Mouse (Mus musculus) CH12.LX (cell line): ENCODE measurements around the gene Lmod3. TPM values are rescaled to one million over a fixed set of nuclear protein-coding genes. Genes with fewer than 3 reads are reported as not detected.
A peak's percentile ranks its signal among the peaks of the same experiment; 100 is the strongest.
"Not testable (repeated sequence)": the region's sequence is repeated elsewhere in the genome, so short reads cannot be mapped to it uniquely, and the experiment has no call there.

Source experiments
- DNase-seq: peaks from one replicate; pipeline ENCODE4 v3.0.0-alpha.2; 2013; ENCODE audit errors: extremely low read depth
- H3K27ac ChIP-seq: 2 replicates; pipeline ENCODE4 v1.5.1; 2012; ENCODE audit warnings: low read depth, mild to moderate bottlenecking, control low read depth, moderate library complexity; ENCODE audit not compliant: insufficient read depth
- H3K27me3 ChIP-seq: replicated peaks from 2 replicates; pipeline ENCODE3; 2012; ENCODE audit warnings: inconsistent platforms
- H3K36me3 ChIP-seq, 2 experiments: replicated peaks in 1 of 2; 2 replicates each; pipeline versions ENCODE3 to v1.6.1; 2012; ENCODE audit warnings: inconsistent platforms in 1 of 2, low read length in 1 of 2, mild to moderate bottlenecking in 1 of 2, mixed read lengths in 1 of 2, moderate library complexity in 1 of 2; ENCODE audit not compliant: control insufficient read depth in 1 of 2, insufficient read depth in 1 of 2
- H3K4me1 ChIP-seq, 2 experiments: 2 replicates each; pipeline ENCODE4 v1.6.1; 2012; ENCODE audit warnings: inconsistent platforms in 1 of 2, moderate library complexity in 1 of 2; ENCODE audit not compliant: insufficient read depth in 2 of 2, control insufficient read depth in 1 of 2
- H3K4me2 ChIP-seq: 2 replicates; pipeline ENCODE4 v1.6.1; 2012; ENCODE audit warnings: low read depth, mild to moderate bottlenecking, control low read depth; ENCODE audit not compliant: poor library complexity, insufficient read depth, severe bottlenecking
- H3K4me3 ChIP-seq, 3 experiments: fragments of 150-350 bp in 1 of 3; sonication (generic) in 1 of 3; replicated peaks in 1 of 3; 2 replicates each; pipeline versions ENCODE3 to v1.5.1; 2011 to 2012; ENCODE audit warnings: low read depth in 2 of 3, low read length in 2 of 3, mild to moderate bottlenecking in 2 of 3, moderate library complexity in 2 of 3, control low read depth in 1 of 3, improper control_type of control experiment in 1 of 3, inconsistent platforms in 1 of 3, mixed read lengths in 1 of 3; ENCODE audit not compliant: poor library complexity in 1 of 3
- H3K79me2 ChIP-seq: replicated peaks from 2 replicates; pipeline ENCODE4 v1.6.1; 2012; ENCODE audit warnings: mild to moderate bottlenecking, moderate library complexity; ENCODE audit not compliant: control insufficient read depth, poor library complexity, insufficient read depth, severe bottlenecking; ENCODE audit errors: extremely low read depth
- H3K9ac ChIP-seq: 2 replicates; pipeline ENCODE4 v1.6.1; 2012; ENCODE audit warnings: low read depth, mild to moderate bottlenecking, control low read depth, moderate library complexity; ENCODE audit not compliant: insufficient read depth
- H3K9me3 ChIP-seq: replicated peaks from 2 replicates; pipeline ENCODE3; 2012; ENCODE audit warnings: low read length, inconsistent platforms, mixed read lengths
- CHD2 ChIP-seq: IDR thresholded peaks from 2 replicates; pipeline ENCODE4 v1.6.1; 2011; ENCODE audit warnings: low read length, improper control_type of control experiment
- CTCF ChIP-seq, 2 experiments: IDR thresholded peaks in 1 of 2; conservative IDR thresholded peaks in 1 of 2; 2 replicates each; pipeline ENCODE4 v1.5.1; 2011 to 2012; ENCODE audit warnings: low read depth in 2 of 2, low read length in 2 of 2, improper control_type of control experiment in 1 of 2, inconsistent platforms in 1 of 2, mild to moderate bottlenecking in 1 of 2, moderate library complexity in 1 of 2
- GABPA ChIP-seq: IDR thresholded peaks from 2 replicates; pipeline ENCODE4 v1.6.1; 2012; ENCODE audit warnings: low read depth, low read length, improper control_type of control experiment, inconsistent platforms; ENCODE audit not compliant: insufficient replicate concordance
- HCFC1 ChIP-seq: IDR thresholded peaks from 2 replicates; pipeline ENCODE4 v1.6.1; 2012; ENCODE audit warnings: low read depth, mild to moderate bottlenecking, inconsistent platforms, low read length, improper control_type of control experiment
- JUND ChIP-seq: conservative IDR thresholded peaks from 2 replicates; pipeline ENCODE4 v1.6.1; 2011; ENCODE audit warnings: low read depth, low read length, improper control_type of control experiment
- MEF2A ChIP-seq: IDR thresholded peaks from 2 replicates; pipeline ENCODE4 v1.6.1; 2014; ENCODE audit warnings: low read depth, mild to moderate bottlenecking, inconsistent platforms, low read length, improper control_type of control experiment, borderline replicate concordance
- TCF12 ChIP-seq: IDR thresholded peaks from 2 replicates; pipeline ENCODE4 v1.6.1; 2014; ENCODE audit warnings: low read depth, mild to moderate bottlenecking, inconsistent platforms, low read length, improper control_type of control experiment
- ZKSCAN1 ChIP-seq: IDR thresholded peaks from 2 replicates; pipeline ENCODE4 v1.6.1; 2012; ENCODE audit warnings: low read depth, inconsistent platforms, low read length, improper control_type of control experiment, borderline replicate concordance
- ZMIZ1 ChIP-seq: IDR thresholded peaks from 2 replicates; pipeline ENCODE4 v1.6.1; 2012; ENCODE audit warnings: low read depth, mild to moderate bottlenecking, inconsistent platforms, low read length, improper control_type of control experiment
- dilution Hi-C: fragments of 300-500 bp; cut with MboI; formaldehyde crosslinking; loops from 2 replicates; pipeline ENCODE4 v1.14.3; 2020; ENCODE audit warnings: low sequenced_read_pairs; ENCODE audit not compliant: extremely low pct_unique_long_range_greater_than_20kb, extremely low pct_ligation_motif_present
- in situ Hi-C: fragments of 300-500 bp; cut with MboI; formaldehyde crosslinking; loops from 3 replicates; pipeline ENCODE4 v1.14.3; 2019; ENCODE audit warnings: low sequenced_read_pairs, low pct_ligation_motif_present, low pct_unique_long_range_greater_than_20kb, mixed read lengths
- polyA plus RNA-seq: library from polyadenylated mRNA; unstranded; fragments of >175 nt; gene quantifications from 2 replicates; pipeline ENCODE4 v1.2.1, GENCODE M21; 2012; ENCODE audit warnings: low read depth; ENCODE audit not compliant: insufficient read length
- total RNA-seq, 2 experiments: library from RNA; depleted of rRNA; stranded (reverse); fragments of 300-350 nt in 1 of 2; fragments of >200 nt in 1 of 2; gene quantifications; 2 replicates each; pipeline ENCODE4 v1.2.3; 2012 to 2014

Lmod3 gene
- total and polyA plus RNA-seq, 3 experiments = not detected

DNA sequence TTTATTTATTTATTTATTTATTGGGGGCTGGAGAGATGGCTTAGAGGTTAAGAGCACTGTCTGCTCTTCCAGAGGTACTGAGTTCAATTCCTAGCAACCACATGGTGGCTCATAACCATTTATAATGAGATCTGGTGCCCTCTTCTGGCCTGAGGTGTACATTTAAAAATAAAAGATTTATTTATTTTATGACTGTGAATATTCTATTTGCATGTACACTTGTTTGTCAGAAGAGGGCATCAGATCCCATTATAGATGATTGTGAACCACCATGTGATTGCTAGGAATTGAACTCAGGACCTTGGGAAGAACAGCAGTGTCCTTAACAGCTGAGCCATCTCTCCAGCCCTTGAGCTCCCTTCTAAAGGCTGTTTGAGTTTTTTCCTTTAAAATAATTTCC, 11.2 kb upstream of the Lmod3 start:
- H3K9ac ChIP-seq, H3K4me3 ChIP-seq, H3K4me2 ChIP-seq, H3K36me3 ChIP-seq, H3K79me2 ChIP-seq, dilution Hi-C loops, H3K27me3 ChIP-seq, H3K9me3 ChIP-seq, H3K27ac ChIP-seq, H3K4me1 ChIP-seq: not testable (repeated sequence)
- in situ Hi-C loops = loop anchor here (25.0 kb wide), 1 partner anchor 474 kb away; no protein-coding TSS in a partner anchor
- DNase-seq = peak; percentile 14
- TF ChIP-seq CTCF (conservative IDR thresholded peaks at IDR 0.05 in 1 of 2, IDR thresholded peaks at IDR 0.05 in 1 of 2; ENCODE audit: low read depth in 2 of 2, low read length in 2 of 2) = peak in 1 of 2 experiments; percentile 33; a peak in 2 of 4 replicates

DNA sequence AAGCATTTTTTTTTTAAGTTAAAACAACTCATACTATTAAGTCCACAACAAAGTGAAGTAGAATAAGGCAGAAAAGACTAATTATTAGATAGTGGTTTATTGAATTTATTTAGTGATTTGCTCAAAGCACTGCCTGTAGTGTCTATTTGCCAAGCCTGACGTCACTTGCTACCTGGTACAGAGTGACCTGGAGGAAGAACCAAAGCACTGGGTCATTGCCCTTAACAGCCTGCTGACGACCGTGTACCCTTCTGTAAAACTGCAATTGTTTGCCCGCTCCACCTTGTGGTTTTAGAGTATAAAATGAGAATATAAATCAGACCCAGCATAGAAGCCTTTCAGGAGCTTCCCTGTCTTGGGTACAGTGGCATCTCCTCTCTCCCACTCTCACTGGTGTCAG, 9.7 kb upstream of the Lmod3 start:
- Histone ChIP-seq H3K9ac (no peak overlapping the region), H3K4me3 (no peak overlapping the region), H3K9me3 (no peaks in the 10 kb centered on the region), H3K36me3 (no peaks in the 10 kb centered on the region), H3K27ac (no peak overlapping the region), H3K27me3 (no peaks in the 10 kb centered on the region), H3K79me2 (no peaks in the 10 kb centered on the region), H3K4me1 (no peaks in the 10 kb centered on the region), H3K4me2 (no peak overlapping the region)
- DNase-seq = no peak
- in situ Hi-C loops (loop anchor here (25.0 kb wide), 1 partner anchor 475 kb away; no protein-coding TSS in a partner anchor), dilution Hi-C loops (no loop called here)
- TF ChIP-seq CHD2 (no peak), GABPA (no peak), HCFC1 (no peak), JUND (no peak), MEF2A (no peak), ZMIZ1 (no peak), ZKSCAN1 (no peak)

DNA sequence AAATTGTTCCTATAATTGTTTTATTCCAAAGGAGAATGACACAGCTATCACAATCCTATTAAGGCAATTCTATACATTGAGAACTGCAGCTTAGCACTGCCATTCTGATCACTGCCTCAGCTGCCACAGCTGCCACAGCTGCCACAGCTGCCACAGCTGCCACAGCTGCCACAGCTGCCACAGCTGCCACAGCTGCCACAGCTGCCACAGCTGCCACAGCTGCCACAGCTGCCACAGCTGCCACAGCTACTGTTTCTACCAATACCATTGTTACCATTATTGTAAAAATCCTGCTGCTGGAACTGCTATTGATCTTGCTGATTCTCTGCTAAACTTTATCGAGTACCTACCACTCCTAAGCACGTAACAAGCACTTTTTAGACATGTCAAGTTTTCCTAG, 7.4 kb upstream of the Lmod3 start:
- H3K4me1 ChIP-seq, H3K9me3 ChIP-seq, H3K36me3 ChIP-seq, H3K27me3 ChIP-seq, H3K9ac ChIP-seq, H3K27ac ChIP-seq, DNase-seq, dilution Hi-C loops, H3K79me2 ChIP-seq, H3K4me3 ChIP-seq, H3K4me2 ChIP-seq: not testable (repeated sequence)
- in situ Hi-C loops = loop anchor here (25.0 kb wide), 1 partner anchor 477 kb away; no protein-coding TSS in a partner anchor
- TF ChIP-seq TCF12 = 0 out of 2 replicates have a peak, but pooled peaks have one; percentile 37
